10 mouse cellular contexts compared by ENCODE assay signal in genomic region chr11:11963587-11963986, GRCm38 (mm10).
A peak's percentile ranks its signal among the peaks of the same experiment; 100 is the strongest.
DNase-seq lines count a peak whose midpoint lies in the region; ATAC-seq and TF ChIP-seq lines count a peak whose summit lies in the region.
"Had no signal": no experiment of that assay in that cellular context is flagged by ENCODE, and none has a peak within 500 bp of the region (broad histone marks: within the 10 kb centered on the region; RNA-seq: fewer than 3 reads in every experiment).

No protein-coding gene starts in this region.

- no peak overlapping the region for H3K4me3 ChIP-seq in heart, embryonic 15.5 days
- peak overlapping the region; percentile 29; the same call in 1 of the 2 replicates for H3K4me3 ChIP-seq in G1E (ENCODE audit: low read depth, low read length)
- H3K4me3 ChIP-seq in brown adipose tissue, adult 24 weeks (ENCODE audit: insufficient read depth, low read depth, low read length), result no peak overlapping the region
- no peak overlapping the region for H3K4me3 ChIP-seq in limb, embryonic 14.5 days (replicated peaks; ENCODE audit: low read length)

- TF ChIP-seq POLR2A in limb, embryonic 14.5 days (IDR thresholded peaks at IDR 0.05; ENCODE audit: borderline replicate concordance, extremely low read depth, insufficient read depth, insufficient read length), result no peak

- peak overlapping the region; percentile 43 for H3K9ac ChIP-seq in heart, embryonic 15.5 days
- no peak overlapping the region for H3K9ac ChIP-seq in limb, embryonic 14.5 days (ENCODE audit: low read depth, low read length, severe bottlenecking)

- no peak for ATAC-seq in heart, embryonic 15.5 days (replicated peaks; ENCODE audit: insufficient number of reproducible peaks, insufficient read depth, low FRiP score, low read depth)
- peak; percentile 65 for ATAC-seq in G1E (ENCODE audit: extremely low read depth, insufficient number of reproducible peaks, low FRiP score, poor library complexity, severe bottlenecking)
- peak; percentile 21; the same call in 1 of the 2 replicates for ATAC-seq in limb, embryonic 14.5 days (ENCODE audit: low FRiP score, low read depth)

- no peak overlapping the region for H3K4me2 ChIP-seq in heart, embryonic 15.5 days
- no peak overlapping the region for H3K4me2 ChIP-seq in limb, embryonic 14.5 days (replicated peaks; ENCODE audit: low read depth, low read length, severe bottlenecking)

- no peak for DNase-seq in heart, postnatal 25 days (ENCODE audit: low spot score)
- no peak for DNase-seq in G1E (ENCODE audit: low spot score)
- DNase-seq in limb, embryonic 14.5 days (ENCODE audit: low spot score), result no peak
- no peak for DNase-seq in cerebellum, adult 18-20 months
- no peak for DNase-seq in spleen, postnatal 14 days (ENCODE audit: low spot score in 2 of 2)
- DNase-seq in left cerebral cortex, postnatal 4 days, result no peak
- DNase-seq: cerebellum, adult 11 months had no signal

- H3K27me3 ChIP-seq in heart, embryonic 15.5 days, result no peaks in the 10 kb centered on the region
- peaks cover 70% of the 10 kb centered on the region for H3K27me3 ChIP-seq in G1E (ENCODE audit: insufficient read depth, low read length)
- H3K27me3 ChIP-seq in limb, embryonic 14.5 days (ENCODE audit: control insufficient read depth, insufficient read depth, low read length), result no peaks in the 10 kb centered on the region

- H3K36me3 ChIP-seq in heart, embryonic 15.5 days, result no peaks in the 10 kb centered on the region; the same call in 1 of the 2 replicates
- no peaks in the 10 kb centered on the region for H3K36me3 ChIP-seq in G1E (replicated peaks)
- H3K36me3 ChIP-seq in limb, embryonic 14.5 days (ENCODE audit: control insufficient read depth, insufficient read depth, low read length), result peaks cover 68% of the 10 kb centered on the region

- H3K4me1 ChIP-seq in heart, embryonic 15.5 days (replicated peaks), result peaks cover 83% of the 10 kb centered on the region
- H3K4me1 ChIP-seq in G1E (ENCODE audit: insufficient read depth, low read depth, low read length), result peaks cover 55% of the 10 kb centered on the region
- H3K4me1 ChIP-seq in brown adipose tissue, adult 24 weeks (ENCODE audit: control insufficient read depth, insufficient read depth, insufficient read length, low read length), result peaks cover 21% of the 10 kb centered on the region; the same call in 1 of the 2 replicates
- peaks cover 52% of the 10 kb centered on the region for H3K4me1 ChIP-seq in limb, embryonic 14.5 days (ENCODE audit: control insufficient read depth, insufficient read depth, low read length)

- intact Hi-C loops in heart, postnatal 25 days (cut with DNase I), result no loop called here
- intact Hi-C loops in left cerebral cortex, postnatal 4 days (cut with DNase I), result no loop called here

- WGBS in heart, embryonic 15.5 days, result 32% methylated on average over 3 of the region's 3 CpGs
- 76% methylated on average over 3 of the region's 3 CpGs for WGBS in limb, embryonic 14.5 days

- TF ChIP-seq CTCF in G1E (IDR thresholded peaks at IDR 0.05; ENCODE audit: low read depth, low read length), result no peak

- H3K9me3 ChIP-seq in heart, embryonic 15.5 days (replicated peaks), result no peaks in the 10 kb centered on the region
- H3K9me3 ChIP-seq in G1E (replicated peaks), result no peaks in the 10 kb centered on the region
- no peaks in the 10 kb centered on the region for H3K9me3 ChIP-seq in limb, embryonic 14.5 days (ENCODE audit: control insufficient read depth, low read length)

- peak overlapping the region; percentile 97 for H3K27ac ChIP-seq in heart, embryonic 15.5 days
- peak overlapping the region; percentile 49 for H3K27ac ChIP-seq in brown adipose tissue, adult 24 weeks (replicated peaks; ENCODE audit: low read depth, low read length)
- 0 out of 2 replicates have a peak overlapping the region, but pooled peaks have one; percentile 19 for H3K27ac ChIP-seq in limb, embryonic 14.5 days (replicated peaks; ENCODE audit: low read depth, low read length)
- H3K27ac ChIP-seq: kidney, postnatal 0 days had no signal

Comparison
In these comparisons a context has a peak if more than half of its experiments do, and no peak if none do; other contexts are left out.
1. H3K27ac ChIP-seq: peak in every context shown above with its lines; median percentile 97 in heart, embryonic 15.5 days; 49 in brown adipose tissue, adult 24 weeks; 19 in limb, embryonic 14.5 days.